Mouse (Mus musculus): ENCODE results near the gene Fam83g.

DNA sequence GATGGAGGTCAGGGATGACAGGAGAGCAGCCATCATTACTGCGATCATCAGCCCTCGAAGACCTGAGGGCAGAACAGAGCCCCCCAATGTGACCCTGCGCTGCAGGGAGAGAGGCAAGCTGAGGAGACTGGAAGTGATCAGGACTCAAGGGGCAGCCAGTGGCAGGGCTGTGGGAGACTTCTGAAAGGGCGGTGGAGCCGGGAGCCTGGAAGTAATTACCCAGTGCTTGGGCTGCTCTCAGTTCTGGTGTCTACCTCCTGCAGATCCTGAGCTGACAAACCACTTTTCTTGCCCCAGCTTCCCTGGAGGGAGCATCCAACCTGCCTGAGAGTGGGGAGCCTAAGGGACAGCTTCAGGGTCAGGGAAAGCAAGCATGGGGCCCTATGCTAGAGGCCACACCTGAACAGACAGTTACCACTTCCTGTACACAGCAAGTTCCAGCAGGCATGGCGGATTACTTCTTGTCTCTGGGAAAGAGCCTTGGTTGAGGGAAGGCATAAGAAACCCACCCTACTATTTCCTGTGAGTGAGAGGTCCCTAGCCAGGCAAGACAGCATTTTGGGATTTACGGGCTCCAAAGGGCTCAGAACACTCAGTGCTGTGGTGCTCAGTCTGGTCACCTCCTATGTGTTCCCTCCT, 7.6 kb upstream of the Fam83g start:
- TF ChIP-seq GATA1 (IDR thresholded peaks at IDR 0.05; ENCODE audit: borderline replicate concordance, low read length) = no peak
- no peak for TF ChIP-seq CTCF (IDR thresholded peaks at IDR 0.05; ENCODE audit: low read depth, low read length)
